Mouse (Mus musculus) midbrain, embryonic 14.5 days (tissue): ENCODE results near the gene Tead3. TPM values are rescaled to one million over a fixed set of nuclear protein-coding genes. Genes with fewer than 3 reads are reported as not detected.
A peak's percentile ranks its signal among the peaks of the same experiment; 100 is the strongest.

ENCODE experiments used
- ATAC-seq: fragments of 200-750 bp; cut with Nextera tagmentation; 2 replicates; pipeline ENCODE4 v1.8.0; 2017; ENCODE audit warnings: moderate number of reproducible peaks, moderate library complexity; ENCODE audit not compliant: low FRiP score, low TSS enrichment
- DNase-seq: peaks from one replicate; pipeline ENCODE4 v3.0.0-alpha.2; 2015
- H3K27ac ChIP-seq: fragments of 300-500 bp; sonication (generic); replicated peaks from 2 replicates; pipeline ENCODE4 v1.5.1; 2014; ENCODE audit warnings: mild to moderate bottlenecking, low read depth, low read length, moderate library complexity
- H3K27me3 ChIP-seq: fragments of 300-500 bp; sonication (generic); 2 replicates; pipeline ENCODE4 v1.6.1; 2014; ENCODE audit warnings: low read length, control low read depth, mixed read lengths; ENCODE audit not compliant: control insufficient read depth, insufficient read depth
- H3K36me3 ChIP-seq: fragments of 300-500 bp; sonication (generic); 2 replicates; pipeline ENCODE4 v1.6.1; 2014; ENCODE audit warnings: low read length, control low read depth; ENCODE audit not compliant: control insufficient read depth, insufficient read depth
- H3K4me1 ChIP-seq: fragments of 300-500 bp; sonication (generic); 2 replicates; pipeline ENCODE4 v1.6.1; 2014; ENCODE audit warnings: mild to moderate bottlenecking, antibody characterized with exemption, low read length, control low read depth; ENCODE audit not compliant: control insufficient read depth, insufficient read depth
- H3K4me2 ChIP-seq: fragments of 300-500 bp; sonication (generic); 2 replicates; pipeline ENCODE4 v1.6.1; 2014; ENCODE audit warnings: mild to moderate bottlenecking, low read length, moderate library complexity
- H3K4me3 ChIP-seq: fragments of 300-500 bp; sonication (generic); replicated peaks from 2 replicates; pipeline ENCODE4 v1.5.1; 2014; ENCODE audit warnings: low read depth, low read length
- H3K9ac ChIP-seq: fragments of 300-500 bp; sonication (generic); replicated peaks from 2 replicates; pipeline ENCODE4 v1.6.1; 2014; ENCODE audit warnings: mild to moderate bottlenecking, low read length, moderate library complexity
- H3K9me3 ChIP-seq: fragments of 300-500 bp; sonication (generic); 2 replicates; pipeline ENCODE4 v1.6.1; 2016; ENCODE audit warnings: low read length, control low read depth, mixed read lengths; ENCODE audit not compliant: control insufficient read depth
- WGBS: fragments of 180-500 bp; shearing (Covaris S2); extraction: QIAGEN DNeasy Blood & Tissue Kit; methylation state at CpG from one replicate; pipeline ENCODE4 v1.1.7; 2014; 5-methylcytosine and 5-hydroxymethylcytosine counted together
- polyA plus RNA-seq: library from polyadenylated mRNA; unstranded; fragments of >200 nt; fragmentation: Nextera tagmentation; extraction: Ambion mirVana; gene quantifications from 2 replicates; pipeline ENCODE4 v1.2.1, GENCODE M21; 2014

Tead3 gene
- polyA plus RNA-seq, 1 experiment from 2014 or later = 1.7 TPM

DNA sequence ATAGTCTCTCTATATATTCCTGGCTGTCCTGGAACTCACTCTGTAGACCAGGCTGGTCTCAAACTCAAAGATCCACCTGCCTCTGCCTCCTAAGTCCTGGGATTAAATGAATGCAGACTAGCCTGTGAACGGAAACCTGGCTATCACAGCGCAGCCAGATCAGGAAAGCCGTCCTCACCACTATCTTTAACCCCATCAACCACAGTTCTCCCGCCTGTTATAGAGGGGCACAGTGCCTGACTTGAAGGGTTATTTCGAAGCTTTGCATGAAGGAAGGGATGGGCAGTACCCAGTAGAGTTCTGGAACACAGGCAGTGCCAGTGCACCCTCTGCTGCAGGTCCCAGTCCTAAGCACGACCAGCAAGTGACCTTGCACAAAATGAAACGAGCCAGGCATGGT, 59.3 kb downstream of the Tead3 start:
- 0 out of 2 replicates have a peak, but pooled peaks cover 3% of the 10 kb centered on the region for H3K4me1 ChIP-seq
- H3K9me3 ChIP-seq = no peaks in the 10 kb centered on the region
- no peak overlapping the region for H3K9ac ChIP-seq
- no peak for DNase-seq
- 86% methylated on average over 7 of the region's 7 CpGs for WGBS
- no peaks in the 10 kb centered on the region for H3K36me3 ChIP-seq
- no peak overlapping the region for H3K4me2 ChIP-seq
- H3K4me3 ChIP-seq = no peak overlapping the region
- H3K27ac ChIP-seq = no peak overlapping the region
- no peaks in the 10 kb centered on the region for H3K27me3 ChIP-seq
- ATAC-seq = no peak

- Histone ChIP-seq H3K27me3 (no peaks in the 10 kb centered on the region), H3K27ac (no peak overlapping the region), H3K4me2 (no peak overlapping the region), H3K9me3 (no peaks in the 10 kb centered on the region), H3K4me3 (no peak overlapping the region), H3K9ac (no peak overlapping the region), H3K36me3 (no peaks in the 10 kb centered on the region), H3K4me1 (0 out of 2 replicates have a peak, but pooled peaks cover 3% of the 10 kb centered on the region)
- 85% methylated on average over 11 of the region's 11 CpGs for WGBS
- ATAC-seq (no peak), DNase-seq (no peak)
Observed at GRCm38 (mm10) chr17:28290671-28291070, 59.9 kb downstream of the Tead3 start.

GRCm38 (mm10) chr17:28290262-28290661, 60.4 kb downstream of the Tead3 start:
- Histone ChIP-seq H3K27me3 (no peaks in the 10 kb centered on the region), H3K4me1 (0 out of 2 replicates have a peak, but pooled peaks cover 3% of the 10 kb centered on the region), H3K27ac (no peak overlapping the region), H3K9me3 (no peaks in the 10 kb centered on the region), H3K4me2 (no peak overlapping the region), H3K9ac (no peak overlapping the region), H3K4me3 (no peak overlapping the region), H3K36me3 (no peaks in the 10 kb centered on the region)
- ATAC-seq = no peak
- 74% methylated on average over 3 of the region's 3 CpGs for WGBS
- no peak for DNase-seq

DNA sequence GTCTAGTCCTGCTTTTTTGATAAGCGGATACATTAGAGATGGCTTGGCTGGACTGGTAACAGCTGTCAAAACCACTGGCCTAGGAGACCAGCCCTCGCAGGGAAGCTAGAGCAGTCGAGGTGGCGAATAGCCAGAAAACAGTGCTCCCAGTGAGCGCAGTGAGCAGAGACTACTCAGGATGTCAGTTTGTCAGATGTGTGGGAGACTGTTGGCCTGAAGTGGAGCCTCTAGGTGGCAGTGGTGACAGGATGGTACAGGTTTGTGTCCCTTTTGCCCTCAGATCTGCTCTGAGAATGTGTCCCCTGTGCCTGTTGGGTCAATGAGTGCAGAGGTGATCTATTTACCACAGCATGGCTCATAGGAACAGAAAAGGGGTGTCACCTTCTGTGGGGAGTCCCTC, 62.6 kb downstream of the Tead3 start:
- ATAC-seq (no peak), DNase-seq (peak; percentile 41)
- Histone ChIP-seq H3K4me1 (no peaks in the 10 kb centered on the region), H3K4me3 (no peak overlapping the region), H3K27ac (no peak overlapping the region), H3K9me3 (no peaks in the 10 kb centered on the region), H3K36me3 (no peaks in the 10 kb centered on the region), H3K9ac (no peak overlapping the region), H3K4me2 (no peak overlapping the region), H3K27me3 (no peaks in the 10 kb centered on the region)
- 70% methylated on average over 5 of the region's 5 CpGs for WGBS

- 65% methylated on average over 8 of the region's 8 CpGs for WGBS
- Histone ChIP-seq H3K9ac (no peak overlapping the region), H3K36me3 (no peaks in the 10 kb centered on the region), H3K4me3 (no peak overlapping the region), H3K27ac (no peak overlapping the region), H3K27me3 (no peaks in the 10 kb centered on the region), H3K9me3 (no peaks in the 10 kb centered on the region), H3K4me2 (no peak overlapping the region), H3K4me1 (no peaks in the 10 kb centered on the region)
- DNase-seq (peak; percentile 32), ATAC-seq (no peak)
Observed at GRCm38 (mm10) chr17:28287578-28287977, 63.0 kb downstream of the Tead3 start.

- Histone ChIP-seq H3K4me2 (no peak overlapping the region), H3K27ac (no peak overlapping the region), H3K9me3 (no peaks in the 10 kb centered on the region), H3K9ac (no peak overlapping the region), H3K4me1 (no peaks in the 10 kb centered on the region), H3K36me3 (no peaks in the 10 kb centered on the region), H3K27me3 (no peaks in the 10 kb centered on the region), H3K4me3 (no peak overlapping the region)
- ATAC-seq (no peak), DNase-seq (no peak)
- whole genome bisulfite sequencing = 39% methylated on average over 5 of the region's 5 CpGs
Observed at GRCm38 (mm10) chr17:28286964-28287363, 63.7 kb downstream of the Tead3 start.

GRCm38 (mm10) chr17:28286133-28286532, 64.5 kb downstream of the Tead3 start:
- no peak overlapping the region for H3K4me3 ChIP-seq
- H3K27ac ChIP-seq = no peak overlapping the region
- ATAC-seq = no peak
- WGBS = 86% methylated on average over 10 of the region's 10 CpGs
- H3K27me3 ChIP-seq = no peaks in the 10 kb centered on the region
- no peaks in the 10 kb centered on the region; the same call in 1 of the 2 replicates for H3K4me1 ChIP-seq
- no peak overlapping the region for H3K9ac ChIP-seq
- H3K9me3 ChIP-seq = no peaks in the 10 kb centered on the region
- DNase-seq = no peak
- H3K36me3 ChIP-seq = no peaks in the 10 kb centered on the region
- no peak overlapping the region for H3K4me2 ChIP-seq

GRCm38 (mm10) chr17:28283199-28283598, 67.4 kb downstream of the Tead3 start:
- Histone ChIP-seq H3K9me3 (no peaks in the 10 kb centered on the region), H3K9ac (no peak overlapping the region), H3K4me3 (no peak overlapping the region), H3K27ac (no peak overlapping the region), H3K36me3 (no peaks in the 10 kb centered on the region), H3K4me2 (no peak overlapping the region), H3K4me1 (peaks cover 3% of the 10 kb centered on the region; the same call in 1 of the 2 replicates), H3K27me3 (no peaks in the 10 kb centered on the region)
- ATAC-seq (no peak), DNase-seq (no peak)
- WGBS = 91% methylated on average over 10 of the region's 10 CpGs

GRCm38 (mm10) chr17:28281866-28282441, 68.7 kb downstream of the Tead3 start:
- Histone ChIP-seq H3K9me3 (no peaks in the 10 kb centered on the region), H3K27ac (no peak overlapping the region), H3K4me1 (peaks cover 7% of the 10 kb centered on the region; the same call in 1 of the 2 replicates), H3K9ac (no peak overlapping the region), H3K36me3 (no peaks in the 10 kb centered on the region), H3K4me2 (no peak overlapping the region), H3K4me3 (no peak overlapping the region), H3K27me3 (no peaks in the 10 kb centered on the region)
- DNase-seq = no peak
- 94% methylated on average over 7 of the region's 7 CpGs for WGBS
- no peak for ATAC-seq
